Mouse (Mus musculus) cerebellum, postnatal 4 days (tissue): ENCODE results near the gene Tnc.
A peak's percentile ranks its signal among the peaks of the same experiment; 100 is the strongest.
"Not testable (repeated sequence)": the region's sequence is repeated elsewhere in the genome, so short reads cannot be mapped to it uniquely, and the experiment has no call there.

Source experiments
- DNase-seq, 2 experiments: peaks; one replicate each; pipeline ENCODE4 v3.0.0; 2022; ENCODE audit warnings: low spot score in 2 of 2, mixed read lengths in 1 of 2

Gene Tnc

GRCm38 (mm10) chr4:63969891-63970290 is 76.9 kb downstream of the Tnc start:
- DNase-seq: no peak

GRCm38 (mm10) chr4:63963410-63963809 is 83.4 kb downstream of the Tnc start:
- no peak for DNase-seq

- no peak for DNase-seq
Observed at GRCm38 (mm10) chr4:63961858-63962468, 84.9 kb downstream of the Tnc start.

- DNase-seq: no peak
Observed at GRCm38 (mm10) chr4:63958601-63959000, 88.2 kb downstream of the Tnc start.

GRCm38 (mm10) chr4:63950054-63950453 is 96.8 kb downstream of the Tnc start:
- no peak for DNase-seq

- DNase-seq: not testable (repeated sequence)
Observed at GRCm38 (mm10) chr4:63948688-63949073, 98.1 kb downstream of the Tnc start.

GRCm38 (mm10) chr4:63948066-63948687 is 98.6 kb downstream of the Tnc start:
- peak in 1 of 2 experiments; percentile 56 for DNase-seq

- DNase-seq: no peak
Observed at GRCm38 (mm10) chr4:63943813-63944212, 103.0 kb downstream of the Tnc start.

- no peak for DNase-seq
Observed at GRCm38 (mm10) chr4:63942875-63943274, 103.9 kb downstream of the Tnc start.

- no peak for DNase-seq
Observed at GRCm38 (mm10) chr4:63941420-63941819, 105.4 kb downstream of the Tnc start.

GRCm38 (mm10) chr4:63939428-63939827 is 107.4 kb downstream of the Tnc start:
- DNase-seq: no peak

GRCm38 (mm10) chr4:63935960-63936359 is 110.9 kb downstream of the Tnc start:
- no peak for DNase-seq

GRCm38 (mm10) chr4:63935314-63935713 is 111.5 kb downstream of the Tnc start:
- DNase-seq: no peak

- no peak for DNase-seq
Observed at GRCm38 (mm10) chr4:63930863-63931262, 116.0 kb downstream of the Tnc start.

- DNase-seq: no peak
Observed at GRCm38 (mm10) chr4:63929490-63929889, 117.3 kb downstream of the Tnc start.

GRCm38 (mm10) chr4:63928192-63928591 is 118.6 kb downstream of the Tnc start:
- no peak for DNase-seq

- DNase-seq: no peak
Observed at GRCm38 (mm10) chr4:63917181-63917580, 129.6 kb downstream of the Tnc start.

GRCm38 (mm10) chr4:63916753-63917152 is 130.1 kb downstream of the Tnc start:
- no peak for DNase-seq

- DNase-seq: no peak
Observed at GRCm38 (mm10) chr4:63916288-63916687, 130.5 kb downstream of the Tnc start.
